Mouse (Mus musculus) heart, embryonic 13.5 days (tissue): ENCODE results near the gene Mras. TPM values are rescaled to one million over a fixed set of nuclear protein-coding genes. Genes with fewer than 3 reads are reported as not detected.

Source experiments
- ATAC-seq: fragments of 200-750 bp; cut with Nextera tagmentation; 2 replicates; pipeline ENCODE4 v1.8.0; 2017; ENCODE audit warnings: moderate TSS enrichment; ENCODE audit not compliant: insufficient number of reproducible peaks, low FRiP score, low TSS enrichment; ENCODE audit errors: extremely low read depth
- H3K27ac ChIP-seq: fragments of 300-500 bp; sonication (generic); replicated peaks from 2 replicates; pipeline ENCODE4 v1.5.1; 2015; ENCODE audit warnings: moderate library complexity, mild to moderate bottlenecking, inconsistent platforms
- H3K27me3 ChIP-seq: fragments of 300-500 bp; sonication (generic); replicated peaks from 2 replicates; pipeline ENCODE4 v1.6.1; 2015; ENCODE audit warnings: mild to moderate bottlenecking, inconsistent platforms
- H3K36me3 ChIP-seq: fragments of 300-500 bp; sonication (generic); 2 replicates; pipeline ENCODE4 v1.6.1; 2015; ENCODE audit warnings: mild to moderate bottlenecking, inconsistent platforms
- H3K4me1 ChIP-seq: fragments of 300-500 bp; sonication (generic); 2 replicates; pipeline ENCODE4 v1.6.1; 2015; ENCODE audit warnings: inconsistent platforms
- H3K4me2 ChIP-seq: fragments of 300-500 bp; sonication (generic); 2 replicates; pipeline ENCODE4 v1.6.1; 2015; ENCODE audit warnings: inconsistent platforms, mild to moderate bottlenecking, moderate library complexity
- H3K4me3 ChIP-seq: fragments of 300-500 bp; sonication (generic); 2 replicates; pipeline ENCODE4 v1.5.1; 2015; ENCODE audit warnings: moderate library complexity, mild to moderate bottlenecking, inconsistent platforms
- H3K9ac ChIP-seq: fragments of 300-500 bp; sonication (generic); 2 replicates; pipeline ENCODE4 v1.6.1; 2015; ENCODE audit warnings: inconsistent platforms, mild to moderate bottlenecking, moderate library complexity
- H3K9me3 ChIP-seq: fragments of 300-500 bp; sonication (generic); 2 replicates; pipeline ENCODE4 v1.6.1; 2016; ENCODE audit warnings: inconsistent platforms
- WGBS: fragments of 180-500 bp; shearing (Covaris S2); methylation state at CpG from one replicate; pipeline ENCODE4 v1.1.7; 2015; ENCODE audit warnings: mixed read lengths; 5-methylcytosine and 5-hydroxymethylcytosine counted together
- polyA plus RNA-seq: library from polyadenylated mRNA; unstranded; fragments of >200 nt; fragmentation: Nextera tagmentation; extraction: Ambion mirVana; gene quantifications from 2 replicates; pipeline ENCODE4 v1.2.1, GENCODE M21; 2015

Mras gene
- polyA plus RNA-seq, 1 experiment from 2014 or later = 9.3 TPM

GRCm38 (mm10) chr9:99437781-99438565, 792 bp upstream of the Mras start:
- Histone ChIP-seq H3K9ac (no peak overlapping the region), H3K27me3 (peaks cover 24% of the 10 kb centered on the region), H3K36me3 (no peaks in the 10 kb centered on the region), H3K9me3 (no peaks in the 10 kb centered on the region), H3K4me2 (no peak overlapping the region), H3K4me3 (peak overlapping the region; percentile 82; the same call in 1 of the 2 replicates), H3K4me1 (peaks cover 26% of the 10 kb centered on the region), H3K27ac (no peak overlapping the region)
- 66% methylated on average over 12 of the region's 12 CpGs for WGBS
- no peak for ATAC-seq

GRCm38 (mm10) chr9:99436182-99437030, 775 bp downstream of the Mras start:
- H3K27ac ChIP-seq = peak overlapping the region; percentile 51
- H3K4me1 ChIP-seq = peaks cover 26% of the 10 kb centered on the region
- H3K4me3 ChIP-seq = peak overlapping the region; percentile 82
- WGBS = under 1% methylated on average over 78 of the region's 86 CpGs
- H3K9ac ChIP-seq = peak overlapping the region; percentile 93
- peaks cover 24% of the 10 kb centered on the region for H3K27me3 ChIP-seq
- H3K9me3 ChIP-seq = no peaks in the 10 kb centered on the region
- no peaks in the 10 kb centered on the region for H3K36me3 ChIP-seq
- H3K4me2 ChIP-seq = peak overlapping the region; percentile 87
- ATAC-seq = peak; percentile 35; the same call in 1 of the 2 replicates

- H3K36me3 ChIP-seq = no peaks in the 10 kb centered on the region
- peak overlapping the region; percentile 87 for H3K4me2 ChIP-seq
- H3K27me3 ChIP-seq = peaks cover 24% of the 10 kb centered on the region
- H3K9me3 ChIP-seq = no peaks in the 10 kb centered on the region
- no peak for ATAC-seq
- 26% methylated on average over 16 of the region's 16 CpGs for WGBS
- H3K9ac ChIP-seq = peak overlapping the region; percentile 93
- peak overlapping the region; percentile 51; the same call in 1 of the 2 replicates for H3K27ac ChIP-seq
- peaks cover 26% of the 10 kb centered on the region for H3K4me1 ChIP-seq
- peak overlapping the region; percentile 82 for H3K4me3 ChIP-seq
These were observed 1.5 kb downstream of the Mras start for GRCm38 (mm10) chr9:99435619-99436181.

- peak overlapping the region; percentile 18; the same call in 1 of the 2 replicates for H3K27ac ChIP-seq
- 60% methylated on average over 14 of the region's 14 CpGs for WGBS
- peaks cover 26% of the 10 kb centered on the region for H3K4me1 ChIP-seq
These were observed 2.1 kb downstream of the Mras start for GRCm38 (mm10) chr9:99434892-99435618.

GRCm38 (mm10) chr9:99432478-99432877, 4.7 kb downstream of the Mras start:
- no peak overlapping the region for H3K9ac ChIP-seq
- peaks cover 31% of the 10 kb centered on the region for H3K4me1 ChIP-seq
- H3K27ac ChIP-seq = no peak overlapping the region
- H3K9me3 ChIP-seq = no peaks in the 10 kb centered on the region
- H3K4me3 ChIP-seq = no peak overlapping the region
- WGBS = 57% methylated on average over 4 of the region's 4 CpGs
- no peak for ATAC-seq
- no peak overlapping the region for H3K4me2 ChIP-seq
- H3K36me3 ChIP-seq = no peaks in the 10 kb centered on the region
- H3K27me3 ChIP-seq = peaks cover 2% of the 10 kb centered on the region

More at GRCm38 (mm10) chr9:99434892-99435618, 2.1 kb downstream of the Mras start:
- Histone ChIP-seq H3K4me2 (peak overlapping the region; percentile 87), H3K36me3 (no peaks in the 10 kb centered on the region), H3K4me3 (peak overlapping the region; percentile 82), H3K27me3 (peaks cover 24% of the 10 kb centered on the region), H3K9me3 (no peaks in the 10 kb centered on the region), H3K9ac (peak overlapping the region; percentile 93)
- ATAC-seq = no peak

- Histone ChIP-seq H3K9me3 (no peaks in the 10 kb centered on the region), H3K4me3 (no peak overlapping the region), H3K27me3 (no peaks in the 10 kb centered on the region), H3K9ac (no peak overlapping the region), H3K27ac (no peak overlapping the region), H3K4me2 (no peak overlapping the region), H3K36me3 (no peaks in the 10 kb centered on the region), H3K4me1 (peaks cover 27% of the 10 kb centered on the region)
- 79% methylated on average over 6 of the region's 6 CpGs for WGBS
- ATAC-seq = no peak
These were observed 5.2 kb downstream of the Mras start for GRCm38 (mm10) chr9:99431963-99432362.

- no peak overlapping the region for H3K27ac ChIP-seq
- no peak overlapping the region for H3K4me3 ChIP-seq
- no peaks in the 10 kb centered on the region for H3K36me3 ChIP-seq
- WGBS = 83% methylated on average over 8 of the region's 8 CpGs
- no peaks in the 10 kb centered on the region for H3K9me3 ChIP-seq
- H3K4me1 ChIP-seq = peaks cover 27% of the 10 kb centered on the region
- no peaks in the 10 kb centered on the region for H3K27me3 ChIP-seq
- H3K4me2 ChIP-seq = no peak overlapping the region
- no peak overlapping the region for H3K9ac ChIP-seq
- ATAC-seq = no peak
These were observed 5.8 kb downstream of the Mras start for GRCm38 (mm10) chr9:99431346-99431745.

GRCm38 (mm10) chr9:99430806-99431205, 6.4 kb downstream of the Mras start:
- H3K27me3 ChIP-seq = no peaks in the 10 kb centered on the region
- no peak overlapping the region for H3K4me2 ChIP-seq
- 67% methylated on average over 6 of the region's 6 CpGs for WGBS
- H3K4me3 ChIP-seq = no peak overlapping the region
- H3K9ac ChIP-seq = no peak overlapping the region
- H3K27ac ChIP-seq = no peak overlapping the region
- no peaks in the 10 kb centered on the region for H3K9me3 ChIP-seq
- no peaks in the 10 kb centered on the region for H3K36me3 ChIP-seq
- ATAC-seq = no peak
- H3K4me1 ChIP-seq = peaks cover 25% of the 10 kb centered on the region

- H3K36me3 ChIP-seq = no peaks in the 10 kb centered on the region
- no peak overlapping the region for H3K27ac ChIP-seq
- H3K9me3 ChIP-seq = no peaks in the 10 kb centered on the region
- no peak overlapping the region for H3K9ac ChIP-seq
- no peaks in the 10 kb centered on the region for H3K27me3 ChIP-seq
- peaks cover 21% of the 10 kb centered on the region for H3K4me1 ChIP-seq
- H3K4me2 ChIP-seq = no peak overlapping the region
- H3K4me3 ChIP-seq = no peak overlapping the region
- 71% methylated on average over 3 of the region's 3 CpGs for WGBS
- no peak for ATAC-seq
These were observed 7.3 kb downstream of the Mras start for GRCm38 (mm10) chr9:99429845-99430244.

GRCm38 (mm10) chr9:99428601-99429331, 8.4 kb downstream of the Mras start:
- H3K4me2 ChIP-seq = no peak overlapping the region
- ATAC-seq = no peak
- 59% methylated on average over 11 of the region's 11 CpGs for WGBS
- no peak overlapping the region for H3K4me3 ChIP-seq
- H3K27me3 ChIP-seq = no peaks in the 10 kb centered on the region
- H3K9ac ChIP-seq = no peak overlapping the region
- no peaks in the 10 kb centered on the region for H3K36me3 ChIP-seq
- H3K27ac ChIP-seq = no peak overlapping the region
- H3K4me1 ChIP-seq = peaks cover 26% of the 10 kb centered on the region
- H3K9me3 ChIP-seq = no peaks in the 10 kb centered on the region
